Mouse (Mus musculus) layer of hippocampus, adult 9-10 months (tissue): ENCODE measurements around the gene Bex3.

Experiments
- DNase-seq: peaks from one replicate; pipeline ENCODE4 v3.0.0; 2022; ENCODE audit warnings: low spot score

Bex3 gene

DNA sequence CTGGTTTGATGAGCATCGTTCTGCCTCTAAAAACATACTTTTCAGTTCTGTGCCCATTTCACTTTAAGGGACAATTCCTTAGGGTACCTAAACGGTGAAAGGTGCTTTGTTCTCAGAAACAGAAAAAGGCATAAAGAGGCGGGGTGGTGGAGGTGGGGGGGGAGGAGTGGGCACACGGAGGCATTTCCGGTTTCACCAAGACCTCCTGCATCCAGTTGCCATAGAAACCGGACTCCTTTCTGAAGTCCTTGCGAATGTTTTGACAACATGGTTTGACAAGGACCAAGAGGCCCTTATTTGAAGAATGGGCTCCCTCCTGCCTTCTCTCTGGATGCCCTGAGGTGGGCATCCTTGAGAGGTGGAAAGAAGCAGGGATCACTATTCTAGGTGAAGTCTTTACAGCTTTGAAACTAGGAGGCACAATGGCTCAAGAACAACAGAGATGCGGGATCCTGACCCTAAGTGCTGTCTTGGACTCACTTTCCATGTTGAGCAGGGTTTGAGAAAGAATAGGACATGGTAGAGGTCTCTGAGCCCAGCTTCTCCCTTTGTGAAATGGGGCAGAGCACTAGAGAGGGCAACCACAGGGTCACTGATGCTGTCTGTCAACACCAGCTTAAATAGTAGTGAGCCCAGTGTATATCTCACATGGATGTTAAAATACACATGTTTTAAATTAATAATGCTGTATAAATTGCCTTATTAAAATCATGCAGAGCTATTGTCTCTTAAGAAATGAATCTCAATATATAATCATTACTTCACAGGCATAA, 43.9 kb downstream of the Bex3 start:
- DNase-seq = no peak

- no peak for DNase-seq
Measured at GRCm38 (mm10) chrX:136319953-136320352, 49.9 kb downstream of the Bex3 start.
